Mouse (Mus musculus) cortical plate, adult 2 months (tissue): ENCODE data around the gene Dis3l2. TPM values are rescaled to one million over a fixed set of nuclear protein-coding genes. Genes with fewer than 3 reads are reported as not detected.

Source experiments
- H3K27ac ChIP-seq: fragments of 200-500 bp; 2 replicates; pipeline ENCODE4 v1.5.1; 2012; ENCODE audit warnings: low read length, control low read depth, inconsistent platforms; ENCODE audit not compliant: insufficient read depth
- H3K4me1 ChIP-seq: fragments of 200-500 bp; 2 replicates; pipeline ENCODE4 v1.6.1; 2011; ENCODE audit warnings: low read length; ENCODE audit not compliant: control insufficient read depth, insufficient read depth
- H3K4me3 ChIP-seq: fragments of 200-500 bp; 2 replicates; pipeline ENCODE4 v1.5.1; 2011; ENCODE audit warnings: mild to moderate bottlenecking, low read length, control low read depth; ENCODE audit not compliant: insufficient read depth
- CTCF ChIP-seq: fragments of 200-500 bp; IDR thresholded peaks from 2 replicates; pipeline ENCODE4 v1.5.1; 2011; ENCODE audit warnings: mild to moderate bottlenecking, control low read depth, low read length; ENCODE audit not compliant: insufficient read depth; ENCODE audit errors: extremely low read depth
- POLR2A ChIP-seq: fragments of 200-500 bp; IDR thresholded peaks from 2 replicates; pipeline ENCODE4 v1.6.1; 2011; ENCODE audit warnings: mild to moderate bottlenecking, low read length, control low read depth; ENCODE audit not compliant: insufficient read depth; ENCODE audit errors: extremely low read depth
- polyA plus RNA-seq: library from polyadenylated mRNA; depleted of rRNA; stranded (reverse); fragments of >200 nt; gene quantifications from 2 replicates; pipeline ENCODE4 v1.2.3, GENCODE M21; 2012

Gene Dis3l2
- polyA plus RNA-seq, 1 experiment, result 22.7 TPM

DNA sequence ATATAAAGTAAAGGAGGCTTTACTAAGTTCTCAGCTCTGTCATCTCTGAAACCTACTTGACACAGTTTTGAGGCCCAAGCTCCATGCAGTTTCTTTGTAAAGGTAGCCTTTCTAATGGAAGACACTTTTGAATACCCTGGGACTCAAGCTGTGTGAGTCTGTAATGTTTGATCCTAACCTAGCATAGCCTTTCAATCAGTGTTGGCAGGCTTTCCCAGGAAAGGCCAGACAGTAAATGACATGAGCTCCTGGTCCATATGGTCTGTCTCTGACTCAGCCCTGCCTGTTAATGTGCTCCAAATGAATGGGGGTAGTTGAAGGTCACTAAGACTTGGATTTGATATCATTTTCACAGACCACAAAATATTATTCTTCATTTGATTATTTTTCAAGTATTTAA is 290.4 kb downstream of the Dis3l2 start:
- Histone ChIP-seq H3K27ac (no peak overlapping the region), H3K4me1 (no peaks in the 10 kb centered on the region), H3K4me3 (no peak overlapping the region)
- TF ChIP-seq CTCF, result no peak
- TF ChIP-seq POLR2A, result no peak

DNA sequence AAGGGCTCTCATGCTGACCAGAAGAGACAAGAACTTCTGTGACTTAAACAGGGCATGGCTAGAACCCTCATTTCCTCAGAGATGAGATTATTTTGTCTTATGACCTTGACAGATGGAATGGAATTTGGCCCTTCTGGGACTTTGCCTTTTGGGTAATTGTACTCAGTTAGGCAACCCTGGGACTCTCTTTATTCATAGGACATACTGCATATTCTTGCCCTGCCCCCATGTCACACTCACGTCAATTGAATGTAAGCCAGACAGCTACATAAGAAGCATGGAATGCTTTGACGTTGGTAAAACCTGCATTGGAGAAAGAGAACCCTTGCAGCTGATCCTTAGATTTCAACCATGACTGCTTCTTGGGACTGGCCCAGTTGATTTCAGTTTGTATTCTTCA is 294.4 kb downstream of the Dis3l2 start:
- no peak for TF ChIP-seq CTCF
- no peak for TF ChIP-seq POLR2A
- Histone ChIP-seq H3K4me3 (no peak overlapping the region), H3K4me1 (peaks cover 5% of the 10 kb centered on the region; the same call in 1 of the 2 replicates), H3K27ac (no peak overlapping the region)

DNA sequence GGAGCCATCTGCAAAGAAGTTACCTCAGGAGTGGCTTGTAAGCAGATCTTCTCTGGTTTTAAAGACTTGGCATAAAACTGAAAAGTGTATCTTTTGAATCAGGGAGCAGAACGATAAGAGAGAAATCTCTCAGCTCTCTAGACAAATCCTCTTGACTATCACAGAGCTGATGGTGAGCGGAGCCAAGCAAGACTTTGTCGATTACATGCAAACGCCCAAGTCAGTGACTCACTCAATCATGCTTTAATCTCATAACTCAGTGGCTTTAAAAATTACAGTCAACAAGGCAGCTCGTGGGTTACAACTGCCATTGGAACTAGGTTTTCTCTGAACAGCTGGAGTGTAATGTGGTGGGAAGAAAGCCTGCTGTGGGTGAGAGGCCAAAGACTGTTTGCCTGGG is 297.8 kb downstream of the Dis3l2 start:
- TF ChIP-seq POLR2A (no peak), CTCF (no peak)
- H3K27ac ChIP-seq, result peak overlapping the region; percentile 35; the same call in 1 of the 2 replicates

DNA sequence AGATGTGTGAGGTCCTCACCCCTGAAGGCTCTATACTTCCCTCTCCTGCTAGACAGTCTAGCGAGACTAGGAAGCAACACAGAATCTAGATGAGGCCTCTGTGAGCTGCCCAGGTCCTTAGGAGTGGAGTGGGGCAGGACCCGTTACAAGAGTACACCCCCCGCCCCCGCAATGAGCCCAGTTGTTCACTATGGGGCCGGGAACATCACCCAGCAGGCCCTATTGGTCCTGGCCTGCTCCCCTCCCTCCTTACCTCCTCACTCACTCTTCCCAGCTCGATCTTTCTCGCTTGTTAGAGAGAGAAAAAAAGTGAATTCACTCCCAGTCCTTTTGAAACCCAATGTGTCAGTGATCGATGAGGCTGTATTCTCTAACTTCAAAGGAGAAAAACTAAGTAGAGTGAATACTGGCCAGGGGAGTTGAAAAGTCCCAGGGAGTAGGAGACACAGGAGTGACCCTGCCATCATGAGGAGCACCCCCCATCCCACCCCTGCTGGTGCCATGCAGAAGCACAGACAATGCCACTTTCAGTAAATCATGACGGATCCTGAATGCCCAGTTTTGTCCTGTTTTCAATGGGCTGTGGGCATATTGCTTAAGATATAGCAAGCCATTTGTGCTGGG is 299.0 kb downstream of the Dis3l2 start:
- H3K27ac ChIP-seq, result no peak overlapping the region
- TF ChIP-seq CTCF (no peak), POLR2A (no peak)
- H3K4me3 ChIP-seq, result no peak overlapping the region
- peaks cover 5% of the 10 kb centered on the region; the same call in 1 of the 2 replicates for H3K4me1 ChIP-seq

More for the DNA sequence above, 297.8 kb downstream of the Dis3l2 start:
- Histone ChIP-seq H3K4me1 (peaks cover 5% of the 10 kb centered on the region; the same call in 1 of the 2 replicates), H3K4me3 (no peak overlapping the region)

DNA sequence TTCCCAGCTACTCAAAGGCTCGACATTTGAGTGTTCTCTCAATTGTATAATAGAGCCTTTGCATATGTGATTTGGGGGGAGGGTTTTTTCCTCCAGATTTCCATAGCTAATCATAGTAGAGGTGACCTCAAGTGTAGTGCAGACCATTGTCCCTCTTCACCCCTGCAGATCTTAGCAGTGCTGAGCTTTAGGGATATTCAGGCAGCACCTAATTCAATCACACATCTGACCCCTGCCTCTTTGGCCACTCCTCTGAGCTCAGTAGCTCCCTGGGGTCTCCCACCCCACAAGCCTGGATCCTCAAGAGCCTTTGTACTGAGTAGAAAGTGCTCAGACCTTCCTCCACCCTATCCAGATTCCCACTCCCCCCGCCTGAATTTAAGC is 299.6 kb downstream of the Dis3l2 start:
- H3K4me1 ChIP-seq, result peaks cover 5% of the 10 kb centered on the region; the same call in 1 of the 2 replicates
- no peak overlapping the region for H3K27ac ChIP-seq
- no peak overlapping the region for H3K4me3 ChIP-seq
- TF ChIP-seq CTCF (no peak), POLR2A (no peak)

DNA sequence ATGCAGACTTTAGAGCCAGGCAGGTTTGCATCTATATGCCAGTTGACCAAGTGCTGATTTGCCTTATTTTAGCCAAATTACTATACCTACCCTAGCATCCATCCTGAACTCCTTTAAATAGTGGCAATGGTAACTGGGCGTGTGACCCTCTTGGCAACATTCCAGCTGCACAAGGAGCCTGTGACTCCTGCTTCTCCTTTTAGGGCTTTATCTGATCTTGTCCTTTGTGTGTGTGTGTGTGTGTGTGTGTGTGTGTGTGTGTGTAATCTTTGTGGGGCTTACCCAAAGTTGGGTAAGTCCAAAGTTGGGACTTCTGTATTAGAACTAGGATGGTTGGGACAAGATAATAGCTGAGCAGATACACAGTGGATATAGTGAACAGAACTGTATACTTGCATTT is 302.8 kb downstream of the Dis3l2 start:
- TF ChIP-seq POLR2A, result no peak
- TF ChIP-seq CTCF, result no peak
- H3K27ac ChIP-seq, result no peak overlapping the region
- no peak overlapping the region for H3K4me3 ChIP-seq
- H3K4me1 ChIP-seq, result peaks cover 3% of the 10 kb centered on the region; the same call in 1 of the 2 replicates

DNA sequence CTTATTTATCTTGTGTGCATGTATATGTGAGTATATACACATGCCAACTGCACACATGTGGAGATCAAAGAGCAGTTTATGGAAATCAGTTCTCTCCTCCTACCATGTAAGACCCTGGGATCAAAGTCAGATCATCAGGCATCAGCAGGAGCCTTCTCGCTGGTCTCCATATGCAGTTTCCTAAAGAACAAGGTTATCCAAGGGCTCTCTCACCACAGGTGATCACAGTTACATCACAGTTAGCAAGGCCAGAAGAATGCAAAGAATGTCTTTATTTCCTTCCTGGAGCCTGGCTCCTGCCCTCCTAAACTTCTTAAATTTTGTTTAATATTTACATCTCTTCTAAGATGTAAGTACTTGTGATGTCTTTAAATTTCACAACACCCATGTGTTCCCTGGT is 304.6 kb downstream of the Dis3l2 start:
- no peak for TF ChIP-seq POLR2A
- TF ChIP-seq CTCF, result no peak
- Histone ChIP-seq H3K4me1 (no peaks in the 10 kb centered on the region), H3K27ac (no peak overlapping the region), H3K4me3 (no peak overlapping the region)

DNA sequence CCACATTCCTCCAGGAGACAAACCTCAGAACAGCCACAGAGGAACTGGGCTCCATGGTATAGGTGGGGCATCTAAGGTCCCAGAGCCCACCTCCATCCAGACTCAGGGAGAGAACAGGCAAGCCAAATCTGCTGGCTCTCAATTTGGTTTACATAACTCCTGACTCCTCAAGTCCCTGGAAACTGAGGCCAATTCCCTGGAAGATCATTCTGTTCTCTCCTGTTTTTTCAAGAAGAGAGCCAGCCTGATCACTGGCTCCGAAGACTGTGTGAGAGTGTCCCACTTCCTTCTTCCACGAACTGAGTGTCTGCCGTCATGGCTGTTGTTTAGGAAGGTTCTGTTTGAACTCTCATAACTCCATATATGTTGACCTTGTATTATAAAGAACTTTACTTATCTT is 305.5 kb downstream of the Dis3l2 start:
- Histone ChIP-seq H3K4me1 (no peaks in the 10 kb centered on the region), H3K27ac (no peak overlapping the region), H3K4me3 (no peak overlapping the region)
- no peak for TF ChIP-seq CTCF
- TF ChIP-seq POLR2A, result no peak

DNA sequence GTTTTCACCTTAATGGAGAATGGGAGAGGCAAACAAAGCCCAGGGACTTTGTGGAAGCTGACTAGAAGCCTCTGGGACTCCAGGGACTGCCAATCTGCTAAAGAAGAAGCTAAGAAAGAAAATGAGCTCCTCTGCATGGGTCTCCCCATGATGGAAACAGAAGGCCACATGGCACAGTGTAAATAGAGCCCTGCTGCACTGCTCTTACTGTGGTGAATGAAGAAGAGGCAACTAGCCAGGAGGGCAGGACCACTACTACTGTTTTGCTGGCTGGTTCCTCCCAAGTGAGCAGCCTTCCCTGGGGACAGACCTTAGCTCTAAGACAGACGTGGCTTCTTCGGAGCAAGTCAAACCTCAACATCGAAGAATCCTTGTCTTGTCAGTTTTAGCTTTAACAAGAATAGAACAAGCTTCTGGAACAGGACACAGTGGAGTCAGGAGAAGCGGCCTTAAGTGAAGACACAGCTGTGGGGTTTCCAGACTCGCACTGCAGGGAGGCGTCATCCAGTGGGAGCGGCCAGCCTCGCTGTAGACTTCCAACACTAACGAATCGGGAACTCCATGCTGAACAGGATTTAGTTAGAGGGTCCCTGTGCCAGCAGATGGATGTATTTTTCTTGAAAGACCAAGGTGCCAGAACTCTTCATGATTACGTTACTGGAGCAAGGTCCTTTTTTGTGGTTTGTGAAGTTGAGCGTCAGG is 307.2 kb downstream of the Dis3l2 start:
- Histone ChIP-seq H3K4me3 (no peak overlapping the region), H3K4me1 (no peaks in the 10 kb centered on the region), H3K27ac (no peak overlapping the region)
- no peak for TF ChIP-seq CTCF
- TF ChIP-seq POLR2A, result no peak

DNA sequence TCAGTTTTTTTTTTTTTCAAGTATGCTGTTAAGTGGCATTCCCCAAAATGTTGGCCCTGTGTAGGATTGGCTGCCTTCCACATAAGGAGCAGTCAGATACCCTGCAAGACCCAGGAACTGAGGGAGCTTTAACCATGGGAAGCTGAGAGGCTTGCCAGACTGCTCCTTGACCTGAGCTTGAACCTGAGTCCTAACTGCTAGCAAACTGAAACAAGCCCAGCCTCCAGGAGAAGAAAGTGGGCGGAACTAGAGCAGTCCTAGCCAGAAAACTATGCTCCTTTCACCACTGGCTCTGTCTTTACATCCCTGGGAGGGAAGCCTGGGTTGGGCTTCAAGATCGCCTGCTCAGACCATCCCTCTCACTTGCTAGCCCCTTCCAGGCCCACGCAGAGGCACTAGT is 308.1 kb downstream of the Dis3l2 start:
- no peaks in the 10 kb centered on the region for H3K4me1 ChIP-seq
- TF ChIP-seq POLR2A (no peak), CTCF (no peak)
- H3K27ac ChIP-seq, result no peak overlapping the region
- no peak overlapping the region for H3K4me3 ChIP-seq
